Mouse (Mus musculus) right cerebral cortex, adult 18-20 months (tissue): ENCODE measurements around the gene Nfkb1.

ENCODE experiments used
- DNase-seq: peaks from one replicate; pipeline ENCODE4 v3.0.0; 2022; ENCODE audit warnings: mixed read lengths

Gene Nfkb1

GRCm38 (mm10) chr3:135580439-135581275, 110.7 kb downstream of the Nfkb1 start:
- DNase-seq = no peak

- no peak for DNase-seq
These were observed 112.2 kb downstream of the Nfkb1 start for GRCm38 (mm10) chr3:135579179-135579578.

- no peak for DNase-seq
These were observed 112.7 kb downstream of the Nfkb1 start for GRCm38 (mm10) chr3:135578588-135579140.

GRCm38 (mm10) chr3:135575126-135575525, 116.2 kb downstream of the Nfkb1 start:
- no peak for DNase-seq

GRCm38 (mm10) chr3:135573051-135573450, 118.3 kb downstream of the Nfkb1 start:
- no peak for DNase-seq

GRCm38 (mm10) chr3:135571540-135571939, 119.8 kb downstream of the Nfkb1 start:
- no peak for DNase-seq

GRCm38 (mm10) chr3:135568633-135569032, 122.7 kb downstream of the Nfkb1 start:
- no peak for DNase-seq

GRCm38 (mm10) chr3:135567888-135568287, 123.5 kb downstream of the Nfkb1 start:
- no peak for DNase-seq

GRCm38 (mm10) chr3:135565306-135565705, 126.0 kb downstream of the Nfkb1 start:
- DNase-seq = no peak

GRCm38 (mm10) chr3:135564706-135565105, 126.6 kb downstream of the Nfkb1 start:
- DNase-seq = no peak

- no peak for DNase-seq
These were observed 128.1 kb downstream of the Nfkb1 start for GRCm38 (mm10) chr3:135563163-135563689.

GRCm38 (mm10) chr3:135562036-135562435, 129.3 kb downstream of the Nfkb1 start:
- no peak for DNase-seq

GRCm38 (mm10) chr3:135556851-135557662, 134.3 kb downstream of the Nfkb1 start:
- DNase-seq = peak; percentile 37

GRCm38 (mm10) chr3:135556052-135556587, 135.2 kb downstream of the Nfkb1 start:
- peak; percentile 44 for DNase-seq

- DNase-seq = no peak
These were observed 136.2 kb downstream of the Nfkb1 start for GRCm38 (mm10) chr3:135555192-135555591.

GRCm38 (mm10) chr3:135552874-135553273, 138.5 kb downstream of the Nfkb1 start:
- no peak for DNase-seq

GRCm38 (mm10) chr3:135547298-135547697, 144.0 kb downstream of the Nfkb1 start:
- no peak for DNase-seq

GRCm38 (mm10) chr3:135546212-135546923, 145.0 kb downstream of the Nfkb1 start:
- DNase-seq = no peak
